Mouse (Mus musculus) stomach, embryonic 16.5 days (tissue): ENCODE measurements around the gene Slc27a3. TPM values are rescaled to one million over a fixed set of nuclear protein-coding genes. Genes with fewer than 3 reads are reported as not detected.

Experiments used
- ATAC-seq: fragments of 200-750 bp; cut with Nextera tagmentation; 2 replicates; pipeline ENCODE4 v1.8.0; 2017; ENCODE audit warnings: moderate number of reproducible peaks, moderate TSS enrichment; ENCODE audit not compliant: insufficient read depth, low FRiP score
- H3K27ac ChIP-seq: fragments of 300-500 bp; sonication (generic); 2 replicates; pipeline ENCODE4 v1.5.1; 2014; ENCODE audit warnings: low read length
- H3K27me3 ChIP-seq: fragments of 300-500 bp; sonication (generic); 2 replicates; pipeline ENCODE4 v1.6.1; 2014; ENCODE audit warnings: low read length, control low read depth, mixed read lengths; ENCODE audit not compliant: control insufficient read depth, insufficient read depth
- H3K36me3 ChIP-seq: fragments of 300-500 bp; sonication (generic); 2 replicates; pipeline ENCODE4 v1.6.1; 2014; ENCODE audit warnings: low read length; ENCODE audit not compliant: control insufficient read depth, insufficient read depth
- H3K4me1 ChIP-seq: fragments of 300-500 bp; sonication (generic); 2 replicates; pipeline ENCODE4 v1.6.1; 2014; ENCODE audit warnings: low read length, control low read depth, mixed read lengths; ENCODE audit not compliant: control insufficient read depth, insufficient read depth
- H3K4me2 ChIP-seq: fragments of 300-500 bp; sonication (generic); 2 replicates; pipeline ENCODE4 v1.6.1; 2014; ENCODE audit warnings: low read depth, low read length, mixed read lengths
- H3K4me3 ChIP-seq: fragments of 300-500 bp; sonication (generic); replicated peaks from 2 replicates; pipeline ENCODE4 v1.5.1; 2014; ENCODE audit warnings: mild to moderate bottlenecking, low read length
- H3K9ac ChIP-seq: fragments of 300-500 bp; sonication (generic); 2 replicates; pipeline ENCODE4 v1.6.1; 2014; ENCODE audit warnings: low read length
- H3K9me3 ChIP-seq: fragments of 300-500 bp; sonication (generic); replicated peaks from 2 replicates; pipeline ENCODE4 v1.6.1; 2016; ENCODE audit warnings: low read length, control low read depth; ENCODE audit not compliant: control insufficient read depth
- WGBS: fragments of 180-500 bp; shearing (Covaris S2); extraction: QIAGEN DNeasy Blood & Tissue Kit; methylation state at CpG from one replicate; pipeline ENCODE4 v1.1.7; 2014; 5-methylcytosine and 5-hydroxymethylcytosine counted together
- polyA plus RNA-seq: library from polyadenylated mRNA; unstranded; fragments of >200 nt; fragmentation: Nextera tagmentation; extraction: Ambion mirVana; gene quantifications from 2 replicates; pipeline ENCODE4 v1.2.1, GENCODE M21; 2015

Slc27a3 gene
- polyA plus RNA-seq = 10.1 TPM in 2 replicates

- Histone ChIP-seq H3K4me3 (peak within 1 kb of the TSS; percentile 66), H3K4me2 (peak within 1 kb of the TSS; percentile 95), H3K27me3 (no peaks in the 10 kb centered on the region), H3K36me3 (0 out of 2 replicates have a peak, but pooled peaks cover 3% of the 10 kb centered on the region), H3K9ac (peak within 1 kb of the TSS; percentile 84), H3K4me1 (peaks cover 26% of the 10 kb centered on the region), H3K27ac (peak within 1 kb of the TSS; percentile 48), H3K9me3 (no peaks in the 10 kb centered on the region)
- 2% methylated on average over 55 of the region's 55 CpGs for WGBS
- peak; percentile 63 for ATAC-seq
Measured at GRCm38 (mm10) chr3:90389511-90390490, at the start of gene Slc27a3. Slc27a3 (minus strand) TSS chr3:90389938.

- H3K9me3 ChIP-seq = no peaks in the 10 kb centered on the region
- WGBS = 63% methylated on average over 4 of the region's 4 CpGs
- H3K4me3 ChIP-seq = no peak overlapping the region
- no peak overlapping the region for H3K9ac ChIP-seq
- ATAC-seq = no peak
- no peaks in the 10 kb centered on the region for H3K27me3 ChIP-seq
- no peaks in the 10 kb centered on the region for H3K36me3 ChIP-seq
- no peak overlapping the region for H3K27ac ChIP-seq
- peaks cover 9% of the 10 kb centered on the region for H3K4me1 ChIP-seq
- no peak overlapping the region for H3K4me2 ChIP-seq
Measured at GRCm38 (mm10) chr3:90437131-90437530, 47.4 kb upstream of the Slc27a3 start.

GRCm38 (mm10) chr3:90434073-90434730, 44.5 kb upstream of the Slc27a3 start:
- Histone ChIP-seq H3K9me3 (no peaks in the 10 kb centered on the region), H3K36me3 (no peaks in the 10 kb centered on the region), H3K27ac (peak overlapping the region; percentile 82), H3K4me3 (peak overlapping the region; percentile 65), H3K4me1 (peaks cover 25% of the 10 kb centered on the region), H3K4me2 (peak overlapping the region; percentile 63), H3K9ac (peak overlapping the region; percentile 52), H3K27me3 (no peaks in the 10 kb centered on the region)
- no peak for ATAC-seq
- WGBS = 44% methylated on average over 11 of the region's 11 CpGs

- peak within 1 kb of the TSS; percentile 81 for H3K9ac ChIP-seq
- no peaks in the 10 kb centered on the region for H3K27me3 ChIP-seq
- no peaks in the 10 kb centered on the region for H3K36me3 ChIP-seq
- peak within 1 kb of the TSS; percentile 65 for H3K4me3 ChIP-seq
- WGBS = under 1% methylated on average over 52 of the region's 52 CpGs
- peaks cover 28% of the 10 kb centered on the region for H3K4me1 ChIP-seq
- H3K9me3 ChIP-seq = no peaks in the 10 kb centered on the region
- H3K4me2 ChIP-seq = peak within 1 kb of the TSS; percentile 99
- H3K27ac ChIP-seq = peak within 1 kb of the TSS; percentile 95
- peak; percentile 99 for ATAC-seq
Measured at GRCm38 (mm10) chr3:90433381-90434020, 43.8 kb upstream of the Slc27a3 start, which contains the start of gene Ints3. Ints3 (minus strand) TSS chr3:90433622.

GRCm38 (mm10) chr3:90432811-90433219, 43.1 kb upstream of the Slc27a3 start:
- Histone ChIP-seq H3K4me1 (peaks cover 28% of the 10 kb centered on the region), H3K27ac (peak overlapping the region; percentile 95), H3K9me3 (no peaks in the 10 kb centered on the region), H3K9ac (peak overlapping the region; percentile 81), H3K4me2 (peak overlapping the region; percentile 99), H3K36me3 (no peaks in the 10 kb centered on the region), H3K27me3 (no peaks in the 10 kb centered on the region), H3K4me3 (peak overlapping the region; percentile 65)
- WGBS = under 1% methylated on average over 12 of the region's 12 CpGs
- peak; percentile 7; the same call in 1 of the 2 replicates for ATAC-seq

GRCm38 (mm10) chr3:90432348-90432747, 42.6 kb upstream of the Slc27a3 start:
- peak overlapping the region; percentile 95 for H3K27ac ChIP-seq
- H3K27me3 ChIP-seq = no peaks in the 10 kb centered on the region
- WGBS = 9% methylated on average over 2 of the region's 2 CpGs

GRCm38 (mm10) chr3:90429576-90429975, 39.8 kb upstream of the Slc27a3 start:
- Histone ChIP-seq H3K9ac (no peak overlapping the region), H3K4me1 (peaks cover 28% of the 10 kb centered on the region), H3K4me2 (no peak overlapping the region), H3K36me3 (no peaks in the 10 kb centered on the region), H3K27me3 (no peaks in the 10 kb centered on the region), H3K4me3 (no peak overlapping the region), H3K9me3 (no peaks in the 10 kb centered on the region), H3K27ac (no peak overlapping the region)
- 79% methylated on average over 3 of the region's 3 CpGs for WGBS
- no peak for ATAC-seq

More at GRCm38 (mm10) chr3:90432348-90432747, 42.6 kb upstream of the Slc27a3 start:
- Histone ChIP-seq H3K4me1 (peaks cover 28% of the 10 kb centered on the region), H3K36me3 (no peaks in the 10 kb centered on the region), H3K4me2 (peak overlapping the region; percentile 99), H3K9ac (peak overlapping the region; percentile 81), H3K9me3 (no peaks in the 10 kb centered on the region), H3K4me3 (peak overlapping the region; percentile 65)
- ATAC-seq = no peak

GRCm38 (mm10) chr3:90428186-90428585, 38.4 kb upstream of the Slc27a3 start:
- Histone ChIP-seq H3K4me2 (no peak overlapping the region), H3K9me3 (no peaks in the 10 kb centered on the region), H3K9ac (no peak overlapping the region), H3K4me1 (peaks cover 23% of the 10 kb centered on the region), H3K4me3 (no peak overlapping the region), H3K27me3 (no peaks in the 10 kb centered on the region), H3K27ac (no peak overlapping the region), H3K36me3 (no peaks in the 10 kb centered on the region)
- ATAC-seq = 0 out of 2 replicates have a peak, but pooled peaks have one; percentile 12
- 61% methylated on average over 6 of the region's 6 CpGs for WGBS
